Mouse (Mus musculus): ENCODE measurements around the gene Olfr16. TPM values are rescaled to one million over a fixed set of nuclear protein-coding genes. Genes with fewer than 3 reads are reported as not detected.

The Olfr16 gene
- not detected in 2 replicates for polyA plus RNA-seq (2012; rRNA removed)

GRCm38 (mm10) chr1:172950160-172950559, at the start of gene Olfr16:
Gene Olfr16 (plus strand): TSS chr1:172950409.
- TF ChIP-seq CTCF (IDR thresholded peaks at IDR 0.05; ENCODE audit: borderline replicate concordance, extremely low read depth, insufficient read depth, insufficient read length): no peak
- no peak for DNase-seq (ENCODE audit: low read depth)

- DNase-seq (ENCODE audit: low read depth): no peak
- no peak for TF ChIP-seq CTCF (IDR thresholded peaks at IDR 0.05; ENCODE audit: borderline replicate concordance, extremely low read depth, insufficient read depth, insufficient read length)
- TF ChIP-seq POLR2A (IDR thresholded peaks at IDR 0.05; ENCODE audit: borderline replicate concordance, extremely low read depth, insufficient read depth, insufficient read length, poor library complexity, severe bottlenecking): no peak
These were observed 46.9 kb upstream of the Olfr16 start for GRCm38 (mm10) chr1:172903313-172903712.

GRCm38 (mm10) chr1:172917115-172917514, 33.1 kb upstream of the Olfr16 start:
- no peak for DNase-seq (ENCODE audit: low read depth)
- TF ChIP-seq POLR2A (IDR thresholded peaks at IDR 0.05; ENCODE audit: borderline replicate concordance, extremely low read depth, insufficient read depth, insufficient read length, poor library complexity, severe bottlenecking): no peak
- no peak for TF ChIP-seq CTCF (IDR thresholded peaks at IDR 0.05; ENCODE audit: borderline replicate concordance, extremely low read depth, insufficient read depth, insufficient read length)

DNA sequence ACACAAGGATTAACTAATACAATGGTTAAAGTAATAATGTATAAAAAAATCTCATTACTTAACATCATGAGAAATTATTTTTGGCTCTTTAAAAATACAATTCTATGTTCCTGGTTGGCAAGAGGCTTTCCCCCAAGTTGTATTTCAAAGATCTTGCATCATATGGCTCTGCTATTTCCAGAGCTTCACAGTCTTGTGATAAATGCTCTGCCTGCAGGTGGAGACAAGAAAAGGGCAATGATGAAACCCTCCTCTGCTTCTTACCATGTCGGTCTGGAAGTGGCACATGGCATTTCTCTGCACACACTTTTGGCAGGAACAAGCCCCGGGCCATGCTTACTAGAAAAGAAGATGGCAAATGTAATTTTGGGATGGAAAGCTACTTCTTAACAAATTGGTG, 31.8 kb upstream of the Olfr16 start:
- TF ChIP-seq CTCF (IDR thresholded peaks at IDR 0.05; ENCODE audit: borderline replicate concordance, extremely low read depth, insufficient read depth, insufficient read length): no peak
- TF ChIP-seq POLR2A (IDR thresholded peaks at IDR 0.05; ENCODE audit: borderline replicate concordance, extremely low read depth, insufficient read depth, insufficient read length, poor library complexity, severe bottlenecking): no peak
- DNase-seq (ENCODE audit: low read depth): no peak

DNA sequence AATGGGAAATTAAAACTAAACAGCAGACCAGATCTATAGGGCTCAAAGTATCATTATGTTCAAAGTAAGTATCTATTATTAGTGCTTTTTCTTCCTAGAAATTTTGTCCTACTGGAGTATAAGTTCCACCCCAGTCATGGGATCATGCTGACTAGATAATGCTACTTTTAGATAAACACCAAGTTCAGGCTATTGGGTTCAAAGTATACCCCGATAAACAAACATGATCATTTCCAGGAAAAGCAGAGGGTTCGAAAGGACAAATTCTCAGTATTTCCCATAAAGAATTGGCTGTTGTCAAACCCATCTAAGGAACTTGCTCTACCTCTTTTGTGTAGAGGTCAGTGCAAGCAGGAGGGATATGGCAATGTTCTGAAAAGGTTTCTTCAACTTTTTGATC, 18.0 kb upstream of the Olfr16 start:
- TF ChIP-seq CTCF (IDR thresholded peaks at IDR 0.05; ENCODE audit: borderline replicate concordance, extremely low read depth, insufficient read depth, insufficient read length) (no peak), POLR2A (IDR thresholded peaks at IDR 0.05; ENCODE audit: borderline replicate concordance, extremely low read depth, insufficient read depth, insufficient read length, poor library complexity, severe bottlenecking) (no peak)
- no peak for DNase-seq (ENCODE audit: low read depth)

- TF ChIP-seq POLR2A (IDR thresholded peaks at IDR 0.05; ENCODE audit: borderline replicate concordance, extremely low read depth, insufficient read depth, insufficient read length, poor library complexity, severe bottlenecking) (no peak), CTCF (IDR thresholded peaks at IDR 0.05; ENCODE audit: borderline replicate concordance, extremely low read depth, insufficient read depth, insufficient read length) (no peak)
These were observed 1.0 kb downstream of the Olfr16 start for GRCm38 (mm10) chr1:172951171-172951720.

GRCm38 (mm10) chr1:172955376-172955775, 5.2 kb downstream of the Olfr16 start:
- no peak for TF ChIP-seq POLR2A (IDR thresholded peaks at IDR 0.05; ENCODE audit: borderline replicate concordance, extremely low read depth, insufficient read depth, insufficient read length, poor library complexity, severe bottlenecking)
- DNase-seq (ENCODE audit: low read depth): peak; percentile 16

More at GRCm38 (mm10) chr1:172951171-172951720, 1.0 kb downstream of the Olfr16 start:
- DNase-seq (ENCODE audit: low read depth): no peak

- DNase-seq (ENCODE audit: low read depth): no peak
- TF ChIP-seq POLR2A (IDR thresholded peaks at IDR 0.05; ENCODE audit: borderline replicate concordance, extremely low read depth, insufficient read depth, insufficient read length, poor library complexity, severe bottlenecking): no peak
- TF ChIP-seq CTCF (IDR thresholded peaks at IDR 0.05; ENCODE audit: borderline replicate concordance, extremely low read depth, insufficient read depth, insufficient read length): no peak
These were observed 10.2 kb downstream of the Olfr16 start for GRCm38 (mm10) chr1:172960452-172960851.

- DNase-seq (ENCODE audit: low read depth): no peak
- TF ChIP-seq CTCF (IDR thresholded peaks at IDR 0.05; ENCODE audit: borderline replicate concordance, extremely low read depth, insufficient read depth, insufficient read length) (no peak), POLR2A (IDR thresholded peaks at IDR 0.05; ENCODE audit: borderline replicate concordance, extremely low read depth, insufficient read depth, insufficient read length, poor library complexity, severe bottlenecking) (no peak)
These were observed 39.8 kb downstream of the Olfr16 start for GRCm38 (mm10) chr1:172989794-172990634.

- TF ChIP-seq POLR2A (IDR thresholded peaks at IDR 0.05; ENCODE audit: borderline replicate concordance, extremely low read depth, insufficient read depth, insufficient read length, poor library complexity, severe bottlenecking) (no peak), CTCF (IDR thresholded peaks at IDR 0.05; ENCODE audit: borderline replicate concordance, extremely low read depth, insufficient read depth, insufficient read length) (no peak)
- DNase-seq (ENCODE audit: low read depth): no peak
These were observed 40.4 kb downstream of the Olfr16 start for GRCm38 (mm10) chr1:172990635-172991009.

Other genes starting within 250 kb of the Olfr16 start
- gene Apcs, start 55.4 kb upstream of the Olfr16 start, polyA plus RNA-seq (2012; rRNA removed): not detected in 2 replicates
- not detected in 2 replicates for gene Olfr1408, start 187.0 kb downstream of the Olfr16 start, polyA plus RNA-seq (2012; rRNA removed)
- gene Olfr1406, start 240.2 kb downstream of the Olfr16 start, polyA plus RNA-seq (2012; rRNA removed): not detected in 2 replicates
- gene Olfr218, start 247.4 kb downstream of the Olfr16 start, polyA plus RNA-seq (2012; rRNA removed): not detected in 2 replicates

Measured in brain, embryonic 14.5 days (tissue).